Mouse (Mus musculus) cerebellum, adult 11 months (tissue): Measurements from ENCODE around the gene Fbxl18.
A peak's percentile ranks its signal among the peaks of the same experiment; 100 is the strongest.

Source experiments
- DNase-seq: peaks from one replicate; pipeline ENCODE4 v3.0.0; 2022

The Fbxl18 gene

DNA sequence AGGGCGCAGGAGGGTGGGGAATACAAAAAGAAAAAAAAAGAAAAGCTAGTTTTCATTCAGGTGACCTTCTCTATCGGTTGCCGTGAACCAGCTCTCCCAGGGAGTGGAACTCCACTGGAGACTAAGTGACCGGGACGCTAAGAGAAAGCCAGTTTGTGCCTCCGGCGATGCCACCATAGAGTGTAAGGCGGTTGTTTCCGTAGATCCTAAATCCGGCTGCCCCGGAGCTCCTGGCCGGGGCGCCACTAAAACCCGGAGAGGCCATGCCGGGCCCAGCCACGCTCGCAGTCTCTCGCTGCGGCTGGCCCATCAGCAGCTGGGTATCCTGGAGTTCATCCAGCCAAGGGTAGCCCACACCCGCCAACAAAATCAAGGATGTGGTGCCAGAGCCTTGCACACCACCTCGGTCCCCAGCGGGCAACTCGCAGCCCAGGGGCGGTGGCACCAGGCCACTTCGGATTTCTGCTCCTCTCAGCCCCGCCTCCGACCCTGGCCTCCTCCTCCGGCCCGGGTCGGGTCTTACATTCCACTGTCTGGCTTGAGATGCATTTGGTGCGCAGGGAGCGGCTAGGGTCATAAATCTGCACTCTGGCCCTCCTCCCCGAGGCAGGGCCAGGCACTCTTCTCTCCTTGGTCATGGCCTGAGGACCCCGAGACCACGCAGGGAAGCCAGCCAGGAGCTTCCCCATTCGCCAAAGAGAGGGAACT lies 73.8 kb downstream of the Fbxl18 start:
- peak; percentile 84 for DNase-seq

DNA sequence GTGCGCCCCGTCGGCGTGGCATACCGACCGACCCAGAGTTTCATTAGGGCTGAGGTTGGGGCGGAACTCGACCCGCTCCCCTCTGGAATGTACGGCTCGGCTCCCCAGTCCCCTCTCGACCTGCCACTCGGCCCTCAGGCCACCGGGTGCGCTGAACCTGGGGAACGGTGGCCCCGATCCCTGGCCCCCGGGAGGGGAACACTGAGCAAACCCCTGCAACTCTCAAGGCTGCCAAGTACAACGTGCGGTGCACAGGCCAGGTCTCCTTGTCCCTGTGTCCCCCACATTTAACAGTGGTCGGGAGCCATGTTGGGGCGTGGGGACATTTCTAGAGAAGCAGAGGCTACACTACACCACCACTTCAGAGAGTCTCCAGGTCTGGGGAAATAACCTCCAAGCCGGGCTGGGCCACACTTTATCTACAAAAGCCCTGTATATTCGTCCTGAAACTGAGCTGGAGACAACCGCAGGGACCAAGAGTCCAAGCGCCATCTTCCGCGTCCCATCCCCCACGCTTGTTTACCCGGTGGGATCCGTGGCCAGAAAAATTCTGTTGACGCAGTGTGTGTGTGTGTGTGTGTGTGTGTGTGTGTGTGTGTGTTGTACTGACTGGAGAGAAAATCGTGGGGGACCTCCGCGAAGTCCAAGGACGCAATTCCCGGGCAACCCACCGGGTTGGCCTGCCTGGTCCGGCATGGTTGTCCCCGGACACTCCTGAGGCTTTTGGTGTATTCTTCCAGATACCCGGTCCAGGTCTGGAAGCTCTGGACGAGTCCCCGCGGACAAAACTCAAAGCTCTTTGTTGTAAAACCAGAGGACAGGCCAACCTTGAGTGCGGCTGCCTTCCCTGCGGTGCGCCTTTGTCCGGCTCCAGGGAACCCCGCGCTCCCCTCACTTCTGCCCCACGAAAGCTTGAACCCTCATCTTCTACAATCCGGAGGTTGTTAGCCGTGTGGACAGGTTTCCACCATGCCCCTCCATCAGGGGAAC lies 74.7 kb downstream of the Fbxl18 start:
- DNase-seq: peak; percentile 73

DNA sequence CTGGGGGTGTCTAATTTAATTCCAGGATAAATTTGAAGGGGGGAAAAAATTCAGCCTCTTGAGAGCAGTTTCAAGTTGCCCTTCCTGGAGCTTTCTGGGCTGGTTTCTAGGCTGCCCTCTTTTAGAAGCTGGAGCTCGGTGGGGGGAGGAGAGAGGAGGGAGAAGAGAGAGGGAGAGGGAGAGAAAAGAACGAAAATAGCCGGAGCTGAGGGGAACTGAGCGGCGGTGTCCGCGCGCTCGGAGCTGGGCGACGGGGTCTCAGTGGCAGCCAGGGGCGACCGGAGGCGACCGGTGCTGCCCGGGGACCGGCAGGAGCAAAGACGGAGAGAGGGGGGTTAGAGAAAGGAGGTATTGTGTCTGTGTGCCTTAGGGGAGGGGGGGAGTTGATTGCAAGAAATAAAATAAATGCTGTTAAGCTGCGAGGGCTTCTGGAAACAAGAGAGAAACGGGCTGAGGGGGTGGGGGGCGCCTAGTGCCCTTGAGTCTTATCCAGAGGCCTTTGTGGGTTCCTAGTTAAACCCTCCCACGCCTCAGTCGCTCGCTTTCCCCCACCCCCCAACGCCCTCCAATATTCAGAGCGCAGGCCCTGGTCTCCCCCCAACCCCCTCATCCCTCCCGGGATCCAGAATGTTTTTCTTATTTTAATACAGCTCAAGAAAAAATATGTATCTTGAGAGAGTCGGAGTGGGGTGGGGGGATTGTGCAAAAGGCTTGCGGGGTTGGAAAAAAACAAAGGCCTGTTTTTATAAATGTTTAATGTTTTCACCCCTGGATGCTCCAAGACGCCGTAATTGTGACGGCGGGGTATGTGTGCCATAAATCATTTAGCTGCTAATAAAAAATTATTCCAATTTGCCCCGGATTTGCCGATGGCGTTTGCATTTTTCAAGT lies 75.6 kb downstream of the Fbxl18 start:
- DNase-seq: peak; percentile 74

DNA sequence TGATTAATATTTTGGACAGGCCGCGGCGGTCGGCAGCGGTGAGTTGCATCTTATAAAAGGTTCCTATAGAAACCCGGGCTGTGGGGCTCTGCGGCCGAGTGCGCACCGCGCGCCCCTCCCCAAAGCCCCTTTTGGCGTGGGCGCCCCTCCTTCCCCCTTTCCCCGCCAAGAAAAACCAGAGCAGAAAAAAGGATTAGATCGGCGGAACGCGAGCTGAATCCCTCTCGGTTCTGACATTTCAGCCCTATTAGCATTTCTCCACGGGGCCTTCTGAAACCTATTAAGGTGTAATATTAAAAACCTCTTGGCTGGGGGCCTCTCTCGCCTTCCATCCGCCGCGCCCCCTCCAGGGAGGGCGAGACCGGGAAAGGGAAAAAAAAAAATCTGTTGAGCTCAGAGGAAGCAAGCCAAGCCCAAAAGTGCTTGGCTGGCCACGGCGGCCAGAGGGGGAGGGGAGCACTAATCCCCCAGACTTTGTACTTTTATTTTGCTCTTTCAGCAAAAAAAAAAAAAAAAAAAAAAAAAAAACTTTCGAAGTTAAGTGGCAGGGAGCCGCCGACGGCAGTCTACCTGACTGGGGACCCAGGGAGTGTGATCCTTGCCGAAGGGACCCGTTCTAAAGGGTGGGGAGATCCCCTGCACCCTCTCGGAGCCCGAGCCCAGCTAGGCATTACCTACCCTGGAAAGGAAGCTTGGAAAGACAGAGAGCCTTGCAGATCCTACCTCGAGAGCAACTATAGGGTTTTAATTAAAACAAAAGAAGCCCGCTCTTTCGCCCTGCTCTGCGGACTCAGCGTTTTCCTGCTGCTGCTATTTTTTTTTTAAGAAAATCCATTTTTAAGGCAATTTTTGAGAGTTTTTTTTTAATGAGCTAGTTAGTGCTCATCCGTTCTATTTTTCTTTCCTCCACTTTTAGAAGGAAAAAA lies 76.5 kb downstream of the Fbxl18 start:
- peak; percentile 69 for DNase-seq

DNA sequence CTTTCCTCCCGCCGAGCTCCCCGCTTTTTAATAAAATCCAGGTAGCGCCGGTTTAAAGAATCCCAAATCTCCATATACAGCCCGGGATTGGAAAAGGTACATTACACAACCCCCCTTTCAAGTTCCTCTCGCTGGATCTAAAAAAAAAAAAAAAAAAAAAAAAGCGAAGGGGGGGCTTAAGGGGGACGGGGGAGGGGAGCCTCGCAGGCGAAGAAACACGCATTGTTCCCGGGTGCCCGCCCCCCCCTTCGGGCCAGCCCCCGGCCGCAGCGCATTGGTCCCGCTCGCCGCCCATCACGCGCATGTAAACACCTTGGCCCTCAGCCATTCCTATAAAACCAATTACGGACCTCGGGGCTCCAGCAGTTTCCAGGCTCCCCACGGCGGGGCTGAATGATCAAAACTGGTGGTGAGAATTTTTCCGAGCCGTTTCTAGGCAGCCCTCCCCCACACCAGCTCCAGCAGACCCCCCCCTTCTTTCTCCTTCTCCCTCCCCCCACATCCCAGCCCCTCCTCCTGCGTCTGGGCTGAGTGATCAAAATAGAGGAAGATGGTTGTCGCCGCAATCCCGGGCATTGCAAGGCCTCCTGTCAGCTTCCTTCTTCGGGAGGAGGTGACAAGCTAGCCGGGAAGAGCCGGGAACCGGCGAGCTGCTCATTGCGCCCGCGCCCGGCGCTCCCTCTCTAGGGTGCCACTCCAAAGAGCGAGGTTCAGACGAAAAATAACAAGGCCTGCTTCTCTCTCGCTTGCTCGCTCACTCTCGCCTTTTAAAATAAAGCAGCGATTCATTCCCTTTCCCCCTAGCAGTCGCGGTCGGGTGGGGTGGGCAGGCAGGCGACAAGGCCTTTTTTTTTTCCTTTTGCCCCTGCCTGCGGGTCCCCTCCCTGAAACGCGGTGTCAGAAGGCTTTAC lies 77.4 kb downstream of the Fbxl18 start, which contains the start of gene Tnrc18:
TSS of gene Tnrc18 (minus strand) at position 139 of the 911 bp plus-strand sequence.
- DNase-seq: peak; percentile 99
